Mouse (Mus musculus): ENCODE data around the gene Tnpo3.
"Not testable (repeated sequence)": the region's sequence is repeated elsewhere in the genome, so short reads cannot be mapped to it uniquely, and the experiment has no call there.

The Tnpo3 gene

GRCm38 (mm10) chr6:29620840-29621543, 11.3 kb upstream of the Tnpo3 start:
- DNase-seq (ENCODE audit: low read depth, low spot score) = no peak

- no peak for DNase-seq (ENCODE audit: low read depth, low spot score)
Observed at GRCm38 (mm10) chr6:29620176-29620575, 10.5 kb upstream of the Tnpo3 start.

GRCm38 (mm10) chr6:29610020-29610640, 443 bp upstream of the Tnpo3 start:
- DNase-seq (ENCODE audit: low read depth, low spot score) = not testable (repeated sequence)

GRCm38 (mm10) chr6:29600188-29600587, 9.5 kb downstream of the Tnpo3 start:
- DNase-seq (ENCODE audit: low read depth, low spot score) = no peak

- DNase-seq (ENCODE audit: low read depth, low spot score) = no peak
Observed at GRCm38 (mm10) chr6:29595656-29596055, 14.0 kb downstream of the Tnpo3 start.

GRCm38 (mm10) chr6:29581202-29581601, 28.5 kb downstream of the Tnpo3 start:
- DNase-seq (ENCODE audit: low read depth, low spot score) = no peak

GRCm38 (mm10) chr6:29580770-29581169, 28.9 kb downstream of the Tnpo3 start:
- DNase-seq (ENCODE audit: low read depth, low spot score) = no peak

- not testable (repeated sequence) for DNase-seq (ENCODE audit: low read depth, low spot score)
Observed at GRCm38 (mm10) chr6:29576388-29576787, 33.3 kb downstream of the Tnpo3 start.

GRCm38 (mm10) chr6:29557112-29557511, 52.6 kb downstream of the Tnpo3 start:
- no peak for DNase-seq (ENCODE audit: low read depth, low spot score)

GRCm38 (mm10) chr6:29552526-29552925, 57.2 kb downstream of the Tnpo3 start:
- DNase-seq (ENCODE audit: low read depth, low spot score) = no peak

GRCm38 (mm10) chr6:29548086-29548485, 61.6 kb downstream of the Tnpo3 start:
- no peak for DNase-seq (ENCODE audit: low read depth, low spot score)

- no peak for DNase-seq (ENCODE audit: low read depth, low spot score)
Observed at GRCm38 (mm10) chr6:29547582-29547981, 62.1 kb downstream of the Tnpo3 start.

- no peak for DNase-seq (ENCODE audit: low read depth, low spot score)
Observed at GRCm38 (mm10) chr6:29545611-29546010, 64.1 kb downstream of the Tnpo3 start.

- DNase-seq (ENCODE audit: low read depth, low spot score) = no peak
Observed at GRCm38 (mm10) chr6:29540956-29541355, 68.7 kb downstream of the Tnpo3 start.

- DNase-seq (ENCODE audit: low read depth, low spot score) = no peak
Observed at GRCm38 (mm10) chr6:29540223-29540622, 69.5 kb downstream of the Tnpo3 start.

GRCm38 (mm10) chr6:29539502-29539901, 70.2 kb downstream of the Tnpo3 start:
- no peak for DNase-seq (ENCODE audit: low read depth, low spot score)

GRCm38 (mm10) chr6:29537221-29537620, 72.5 kb downstream of the Tnpo3 start:
- no peak for DNase-seq (ENCODE audit: low read depth, low spot score)

- no peak for DNase-seq (ENCODE audit: low read depth, low spot score)
Observed at GRCm38 (mm10) chr6:29536651-29537193, 73.0 kb downstream of the Tnpo3 start.

GRCm38 (mm10) chr6:29535316-29535715, 74.4 kb downstream of the Tnpo3 start:
- no peak for DNase-seq (ENCODE audit: low read depth, low spot score)

- no peak for DNase-seq (ENCODE audit: low read depth, low spot score)
Observed at GRCm38 (mm10) chr6:29530050-29530449, 79.6 kb downstream of the Tnpo3 start.

GRCm38 (mm10) chr6:29529444-29529820, 80.3 kb downstream of the Tnpo3 start:
- no peak for DNase-seq (ENCODE audit: low read depth, low spot score)

GRCm38 (mm10) chr6:29528561-29529443, 80.9 kb downstream of the Tnpo3 start:
- no peak for DNase-seq (ENCODE audit: low read depth, low spot score)

Data from c-Kit-negative CD71-positive TER-119-positive erythroid progenitor cells, embryonic 14.5 days (primary cell).